Mouse (Mus musculus): Measurements from ENCODE around the gene Gpd2. TPM values are rescaled to one million over a fixed set of nuclear protein-coding genes. Genes with fewer than 3 reads are reported as not detected.
A peak's percentile ranks its signal among the peaks of the same experiment; 100 is the strongest.

Gene Gpd2
- polyA plus RNA-seq, 1 experiment from 2014 or later = 19.7 TPM

- 72% methylated on average over 3 of the region's 3 CpGs for WGBS
- H3K4me1 ChIP-seq (replicated peaks; ENCODE audit: control insufficient read depth, insufficient read depth, low read length) = no peaks in the 10 kb centered on the region
- H3K9ac ChIP-seq (ENCODE audit: low read depth, low read length) = no peak overlapping the region
- no peaks in the 10 kb centered on the region for H3K27me3 ChIP-seq (replicated peaks; ENCODE audit: control insufficient read depth, insufficient read depth, low read length)
- no peak overlapping the region for H3K27ac ChIP-seq (ENCODE audit: low read depth, low read length)
- no peak overlapping the region for H3K4me2 ChIP-seq
- H3K4me3 ChIP-seq (ENCODE audit: low read depth, low read length) = no peak overlapping the region
- H3K36me3 ChIP-seq (ENCODE audit: control insufficient read depth, insufficient read depth, low read length) = no peaks in the 10 kb centered on the region
- ATAC-seq (replicated peaks; ENCODE audit: low FRiP score) (no peak), DNase-seq (ENCODE audit: low spot score) (no peak)
- no peaks in the 10 kb centered on the region for H3K9me3 ChIP-seq (ENCODE audit: control insufficient read depth, low read length)
Measured at GRCm38 (mm10) chr2:57268839-57269238, 31.4 kb downstream of the Gpd2 start.

- H3K9ac ChIP-seq (ENCODE audit: low read depth, low read length) = no peak overlapping the region
- no peak overlapping the region for H3K4me2 ChIP-seq
- H3K4me1 ChIP-seq (replicated peaks; ENCODE audit: control insufficient read depth, insufficient read depth, low read length) = no peaks in the 10 kb centered on the region
- H3K4me3 ChIP-seq (ENCODE audit: low read depth, low read length) = no peak overlapping the region
- no peak for DNase-seq (ENCODE audit: low spot score)
- no peaks in the 10 kb centered on the region for H3K9me3 ChIP-seq (ENCODE audit: control insufficient read depth, low read length)
- H3K27me3 ChIP-seq (replicated peaks; ENCODE audit: control insufficient read depth, insufficient read depth, low read length) = no peaks in the 10 kb centered on the region
- 77% methylated on average over 13 of the region's 13 CpGs for WGBS
- ATAC-seq (replicated peaks; ENCODE audit: low FRiP score) = no peak
- H3K27ac ChIP-seq (ENCODE audit: low read depth, low read length) = no peak overlapping the region
- H3K36me3 ChIP-seq (ENCODE audit: control insufficient read depth, insufficient read depth, low read length) = no peaks in the 10 kb centered on the region
Measured at GRCm38 (mm10) chr2:57269690-57270435, 32.4 kb downstream of the Gpd2 start.

DNA sequence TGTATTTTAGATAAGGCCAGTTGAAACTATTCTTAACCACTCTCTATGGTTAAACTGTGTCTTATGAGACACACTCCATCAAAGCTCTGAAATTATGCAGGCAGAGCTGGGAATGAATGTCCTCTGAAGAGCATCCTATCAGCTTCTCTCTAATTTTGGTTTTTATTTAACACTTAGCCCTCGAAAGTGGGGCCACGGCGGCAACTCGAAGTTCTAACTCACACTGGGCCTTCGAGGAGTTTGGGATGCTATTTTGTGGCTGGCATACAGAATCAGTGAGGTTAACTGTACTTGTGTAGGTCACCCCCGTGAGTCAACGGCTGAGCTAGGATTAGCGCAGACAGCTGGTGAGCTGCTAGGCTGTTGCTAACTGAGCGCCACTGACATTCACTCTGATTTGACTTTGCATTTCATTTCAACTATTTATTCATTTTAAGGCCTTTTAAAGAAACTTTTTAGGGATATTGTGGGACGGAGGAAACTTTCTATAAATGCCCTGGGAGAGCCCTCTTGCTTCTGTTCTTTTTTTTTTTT, 42.8 kb downstream of the Gpd2 start:
- Histone ChIP-seq H3K9ac (ENCODE audit: low read depth, low read length) (no peak overlapping the region), H3K27ac (ENCODE audit: low read depth, low read length) (no peak overlapping the region), H3K4me2 (no peak overlapping the region), H3K4me1 (replicated peaks; ENCODE audit: control insufficient read depth, insufficient read depth, low read length) (no peaks in the 10 kb centered on the region), H3K36me3 (ENCODE audit: control insufficient read depth, insufficient read depth, low read length) (no peaks in the 10 kb centered on the region), H3K27me3 (replicated peaks; ENCODE audit: control insufficient read depth, insufficient read depth, low read length) (no peaks in the 10 kb centered on the region), H3K4me3 (ENCODE audit: low read depth, low read length) (no peak overlapping the region), H3K9me3 (ENCODE audit: control insufficient read depth, low read length) (no peaks in the 10 kb centered on the region)
- ATAC-seq (replicated peaks; ENCODE audit: low FRiP score) = no peak
- no peak for DNase-seq (ENCODE audit: low spot score)
- WGBS = 87% methylated on average over 10 of the region's 10 CpGs

- Histone ChIP-seq H3K27me3 (replicated peaks; ENCODE audit: control insufficient read depth, insufficient read depth, low read length) (no peaks in the 10 kb centered on the region), H3K9me3 (ENCODE audit: control insufficient read depth, low read length) (no peaks in the 10 kb centered on the region), H3K9ac (ENCODE audit: low read depth, low read length) (no peak overlapping the region), H3K36me3 (ENCODE audit: control insufficient read depth, insufficient read depth, low read length) (no peaks in the 10 kb centered on the region), H3K4me1 (replicated peaks; ENCODE audit: control insufficient read depth, insufficient read depth, low read length) (no peaks in the 10 kb centered on the region), H3K4me3 (ENCODE audit: low read depth, low read length) (no peak overlapping the region), H3K27ac (ENCODE audit: low read depth, low read length) (no peak overlapping the region), H3K4me2 (no peak overlapping the region)
- DNase-seq (ENCODE audit: low spot score) = no peak
- 91% methylated on average over 7 of the region's 7 CpGs for WGBS
- no peak for ATAC-seq (replicated peaks; ENCODE audit: low FRiP score)
Measured at GRCm38 (mm10) chr2:57283791-57284190, 46.4 kb downstream of the Gpd2 start.

DNA sequence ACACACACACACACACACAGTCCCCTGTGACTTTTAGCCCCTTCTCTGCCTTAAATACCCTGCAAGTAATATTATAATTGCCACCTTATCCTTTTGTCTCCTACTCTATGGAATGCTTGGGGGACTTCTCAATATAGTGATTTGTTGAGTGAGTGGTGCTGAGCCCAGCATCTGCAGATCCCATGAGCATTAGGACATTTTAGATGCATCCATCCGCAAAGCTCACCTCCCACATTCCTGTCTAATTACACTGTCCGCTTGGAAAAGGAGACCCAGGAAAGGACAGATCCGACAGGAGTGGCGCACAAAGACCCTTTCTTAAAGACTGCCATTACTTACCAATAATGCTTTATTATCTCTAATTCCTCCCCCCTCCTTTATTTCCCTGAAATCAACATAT, 47.8 kb downstream of the Gpd2 start:
- H3K4me1 ChIP-seq (replicated peaks; ENCODE audit: control insufficient read depth, insufficient read depth, low read length) = no peaks in the 10 kb centered on the region
- H3K27ac ChIP-seq (ENCODE audit: low read depth, low read length) = no peak overlapping the region
- 87% methylated on average over 4 of the region's 4 CpGs for WGBS
- DNase-seq (ENCODE audit: low spot score) (no peak), ATAC-seq (replicated peaks; ENCODE audit: low FRiP score) (no peak)
- H3K9ac ChIP-seq (ENCODE audit: low read depth, low read length) = no peak overlapping the region
- no peaks in the 10 kb centered on the region for H3K36me3 ChIP-seq (ENCODE audit: control insufficient read depth, insufficient read depth, low read length)
- no peaks in the 10 kb centered on the region for H3K27me3 ChIP-seq (replicated peaks; ENCODE audit: control insufficient read depth, insufficient read depth, low read length)
- H3K4me3 ChIP-seq (ENCODE audit: low read depth, low read length) = no peak overlapping the region
- no peak overlapping the region for H3K4me2 ChIP-seq
- H3K9me3 ChIP-seq (ENCODE audit: control insufficient read depth, low read length) = no peaks in the 10 kb centered on the region

- Histone ChIP-seq H3K4me2 (no peak overlapping the region), H3K9me3 (ENCODE audit: control insufficient read depth, low read length) (no peaks in the 10 kb centered on the region), H3K4me3 (ENCODE audit: low read depth, low read length) (no peak overlapping the region), H3K4me1 (replicated peaks; ENCODE audit: control insufficient read depth, insufficient read depth, low read length) (no peaks in the 10 kb centered on the region), H3K27ac (ENCODE audit: low read depth, low read length) (no peak overlapping the region), H3K9ac (ENCODE audit: low read depth, low read length) (no peak overlapping the region), H3K36me3 (ENCODE audit: control insufficient read depth, insufficient read depth, low read length) (no peaks in the 10 kb centered on the region), H3K27me3 (replicated peaks; ENCODE audit: control insufficient read depth, insufficient read depth, low read length) (no peaks in the 10 kb centered on the region)
- 76% methylated on average over 1 of the region's 1 CpGs for WGBS
- no peak for DNase-seq (ENCODE audit: low spot score)
- ATAC-seq (replicated peaks; ENCODE audit: low FRiP score) = no peak
Measured at GRCm38 (mm10) chr2:57287986-57288385, 50.6 kb downstream of the Gpd2 start.

DNA sequence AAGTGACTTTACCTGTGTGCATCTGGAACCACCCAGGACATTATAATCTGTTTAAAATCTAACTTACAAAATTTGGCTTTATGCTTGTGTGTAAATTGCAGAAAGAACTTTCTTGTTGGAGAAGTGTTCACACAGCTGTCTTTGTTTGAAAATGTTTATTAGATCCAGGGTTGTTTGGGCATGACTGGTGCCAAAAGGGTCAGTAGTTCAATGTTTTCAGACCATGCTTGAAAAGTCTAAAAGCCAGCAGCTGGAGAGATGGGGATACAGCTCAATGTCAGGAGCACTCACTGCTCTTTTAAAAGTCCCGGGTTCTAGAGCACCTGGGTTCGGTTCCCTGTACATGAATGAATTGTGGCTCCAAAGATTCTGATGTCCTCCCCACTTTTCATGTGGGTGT, 56.1 kb downstream of the Gpd2 start:
- DNase-seq (ENCODE audit: low spot score) (no peak), ATAC-seq (replicated peaks; ENCODE audit: low FRiP score) (no peak)
- 89% methylated on average over 2 of the region's 2 CpGs for WGBS
- H3K4me1 ChIP-seq (replicated peaks; ENCODE audit: control insufficient read depth, insufficient read depth, low read length) = no peaks in the 10 kb centered on the region
- no peaks in the 10 kb centered on the region for H3K36me3 ChIP-seq (ENCODE audit: control insufficient read depth, insufficient read depth, low read length)
- no peak overlapping the region for H3K27ac ChIP-seq (ENCODE audit: low read depth, low read length)
- no peak overlapping the region for H3K4me3 ChIP-seq (ENCODE audit: low read depth, low read length)
- H3K9ac ChIP-seq (ENCODE audit: low read depth, low read length) = no peak overlapping the region
- H3K27me3 ChIP-seq (replicated peaks; ENCODE audit: control insufficient read depth, insufficient read depth, low read length) = no peaks in the 10 kb centered on the region
- H3K9me3 ChIP-seq (ENCODE audit: control insufficient read depth, low read length) = no peaks in the 10 kb centered on the region
- no peak overlapping the region for H3K4me2 ChIP-seq

- Histone ChIP-seq H3K9ac (ENCODE audit: low read depth, low read length) (no peak overlapping the region), H3K4me1 (replicated peaks; ENCODE audit: control insufficient read depth, insufficient read depth, low read length) (no peaks in the 10 kb centered on the region), H3K9me3 (ENCODE audit: control insufficient read depth, low read length) (no peaks in the 10 kb centered on the region), H3K4me3 (ENCODE audit: low read depth, low read length) (no peak overlapping the region), H3K4me2 (no peak overlapping the region), H3K36me3 (ENCODE audit: control insufficient read depth, insufficient read depth, low read length) (no peaks in the 10 kb centered on the region), H3K27me3 (replicated peaks; ENCODE audit: control insufficient read depth, insufficient read depth, low read length) (no peaks in the 10 kb centered on the region), H3K27ac (ENCODE audit: low read depth, low read length) (no peak overlapping the region)
- ATAC-seq (replicated peaks; ENCODE audit: low FRiP score) = peak; percentile 62
- DNase-seq (ENCODE audit: low spot score) = no peak
- 33% methylated on average over 4 of the region's 4 CpGs for WGBS
Measured at GRCm38 (mm10) chr2:57296069-57296468, 58.6 kb downstream of the Gpd2 start.

GRCm38 (mm10) chr2:57297226-57297625, 59.8 kb downstream of the Gpd2 start:
- Histone ChIP-seq H3K9me3 (ENCODE audit: control insufficient read depth, low read length) (no peaks in the 10 kb centered on the region), H3K36me3 (ENCODE audit: control insufficient read depth, insufficient read depth, low read length) (no peaks in the 10 kb centered on the region), H3K27me3 (replicated peaks; ENCODE audit: control insufficient read depth, insufficient read depth, low read length) (no peaks in the 10 kb centered on the region), H3K4me2 (no peak overlapping the region), H3K9ac (ENCODE audit: low read depth, low read length) (no peak overlapping the region), H3K4me3 (ENCODE audit: low read depth, low read length) (no peak overlapping the region), H3K4me1 (replicated peaks; ENCODE audit: control insufficient read depth, insufficient read depth, low read length) (no peaks in the 10 kb centered on the region; the same call in 1 of the 2 replicates), H3K27ac (ENCODE audit: low read depth, low read length) (no peak overlapping the region)
- DNase-seq (ENCODE audit: low spot score) = no peak
- WGBS = 88% methylated on average over 4 of the region's 4 CpGs
- no peak for ATAC-seq (replicated peaks; ENCODE audit: low FRiP score)
